Mouse (Mus musculus) adrenal gland, postnatal 10 days (tissue): ENCODE data around the gene Rarb. TPM values are rescaled to one million over a fixed set of nuclear protein-coding genes. Genes with fewer than 3 reads are reported as not detected.

Experiments used
- DNase-seq: peaks from one replicate; pipeline ENCODE4 v3.0.0; 2021; ENCODE audit warnings: mixed read lengths
- total RNA-seq, 2 experiments: library from RNA; stranded (reverse); gene quantifications; 2 replicates each; pipeline ENCODE4 v1.2.3; 2021

The Rarb gene
- total RNA-seq, 2 experiments from 2014 or later = 13.0 to 18.7 TPM

- DNase-seq = no peak
Measured at GRCm38 (mm10) chr14:16578100-16578499, 240.9 kb downstream of the Rarb start.

DNA sequence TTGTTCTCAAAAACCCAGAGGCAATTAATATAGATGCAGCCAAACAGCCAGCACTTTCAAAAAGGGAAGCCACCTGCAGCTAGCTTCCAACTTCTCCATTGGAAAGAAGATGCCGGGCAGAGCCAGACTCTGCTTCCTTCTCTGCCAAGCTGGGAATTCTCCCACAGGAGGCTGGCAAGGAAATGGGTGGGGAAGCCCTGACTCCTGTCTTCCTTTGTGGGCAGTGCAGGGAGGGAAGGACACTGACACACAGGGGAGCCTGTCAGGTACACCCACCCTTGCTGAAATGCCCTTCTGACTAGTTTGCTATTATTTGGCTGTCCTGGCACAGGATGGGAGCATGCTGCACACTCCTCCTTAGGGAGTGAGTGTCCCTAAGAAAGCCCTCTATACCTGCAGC is 241.9 kb downstream of the Rarb start:
- no peak for DNase-seq

- DNase-seq = peak; percentile 88
Measured at GRCm38 (mm10) chr14:16574925-16575721, 243.8 kb downstream of the Rarb start.

DNA sequence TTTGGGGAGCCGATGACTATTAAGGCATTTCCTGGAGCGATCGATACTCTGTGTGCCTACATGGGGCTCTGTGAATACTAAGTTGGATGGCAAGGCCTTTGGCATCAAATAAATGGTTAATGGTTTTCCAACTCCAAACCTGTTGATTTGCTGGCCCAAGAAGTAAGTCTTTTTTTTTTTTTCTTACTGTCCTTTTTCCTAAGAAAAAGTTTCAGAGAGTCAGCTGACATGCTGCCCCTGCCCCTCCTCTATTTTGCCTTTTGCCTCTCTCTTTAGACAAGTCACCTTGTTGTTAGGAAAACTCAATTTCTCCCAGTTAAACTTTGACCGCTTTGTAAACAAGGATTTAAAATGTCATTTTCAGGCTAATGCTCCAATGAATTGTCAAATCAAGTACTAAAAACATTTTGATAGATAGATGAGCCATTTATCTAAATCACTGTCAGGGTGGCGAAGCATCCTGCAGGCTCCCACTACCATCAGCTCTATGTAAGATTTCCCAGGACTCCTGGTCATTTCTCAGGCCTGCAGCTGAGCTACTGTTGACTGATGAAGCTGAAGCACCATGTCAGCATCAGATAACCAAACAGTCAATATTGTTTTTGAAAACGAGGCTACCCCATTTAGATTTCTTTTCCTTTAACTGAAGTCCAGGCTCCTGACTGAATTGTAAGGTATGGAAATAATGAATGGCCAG is 245.3 kb downstream of the Rarb start:
- no peak for DNase-seq

DNA sequence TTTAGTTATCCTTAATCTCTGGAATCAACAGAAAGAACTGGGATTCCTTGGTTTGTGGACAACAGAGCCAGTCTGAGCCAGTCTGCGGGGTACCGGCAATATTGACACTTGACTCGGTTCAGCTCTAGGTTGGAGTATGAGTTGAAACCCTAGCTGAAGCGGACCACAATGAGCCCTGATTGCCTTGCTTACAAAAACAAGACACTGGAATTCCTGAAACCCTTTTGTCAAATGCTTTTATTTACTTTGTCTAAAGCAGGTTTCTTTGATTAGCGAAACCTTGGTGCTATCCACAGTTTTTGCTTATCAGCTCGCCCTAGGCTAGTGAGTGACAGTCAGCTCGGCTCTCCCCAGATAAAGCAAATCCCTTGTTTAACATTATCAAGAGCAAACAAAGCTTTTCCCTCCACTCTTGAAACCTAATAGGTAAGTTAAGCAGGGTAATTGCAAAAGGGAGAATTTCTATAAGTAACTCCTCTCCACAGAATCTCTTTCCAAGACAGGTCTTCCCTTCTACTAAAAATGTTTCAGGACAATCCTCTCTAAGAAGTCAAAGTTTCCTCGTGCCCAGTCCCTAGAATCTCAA is 246.1 kb downstream of the Rarb start:
- no peak for DNase-seq

DNA sequence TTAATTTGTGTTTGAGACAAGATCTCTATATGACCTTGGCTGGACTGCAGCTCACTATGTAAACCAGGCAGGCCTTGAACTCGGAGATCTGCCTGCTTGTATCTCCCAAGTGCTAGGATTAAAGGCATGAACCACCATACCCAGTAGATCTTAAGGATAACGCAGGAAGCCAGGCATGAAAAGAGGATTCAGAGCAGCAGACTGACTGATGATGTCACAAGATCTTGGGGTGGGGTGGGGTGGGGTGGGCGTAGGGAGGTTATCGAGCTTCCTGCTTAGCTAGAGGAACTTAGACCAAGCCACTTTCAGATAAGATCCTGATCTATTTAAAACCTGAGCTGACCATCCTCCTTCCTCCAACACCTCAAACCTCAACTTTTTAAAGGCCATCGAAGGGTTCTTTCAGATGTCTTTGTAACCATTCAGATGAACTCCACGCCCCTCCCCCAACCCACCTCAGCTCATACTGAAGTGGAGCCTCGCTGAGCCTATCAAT is 249.4 kb downstream of the Rarb start:
- DNase-seq = no peak

GRCm38 (mm10) chr14:16566920-16567319 is 252.0 kb downstream of the Rarb start:
- DNase-seq = no peak

- no peak for DNase-seq
Measured at GRCm38 (mm10) chr14:16563912-16564311, 255.0 kb downstream of the Rarb start.

GRCm38 (mm10) chr14:16561496-16562170 is 257.3 kb downstream of the Rarb start:
- no peak for DNase-seq

GRCm38 (mm10) chr14:16559294-16560217 is 259.4 kb downstream of the Rarb start:
- DNase-seq = no peak

DNA sequence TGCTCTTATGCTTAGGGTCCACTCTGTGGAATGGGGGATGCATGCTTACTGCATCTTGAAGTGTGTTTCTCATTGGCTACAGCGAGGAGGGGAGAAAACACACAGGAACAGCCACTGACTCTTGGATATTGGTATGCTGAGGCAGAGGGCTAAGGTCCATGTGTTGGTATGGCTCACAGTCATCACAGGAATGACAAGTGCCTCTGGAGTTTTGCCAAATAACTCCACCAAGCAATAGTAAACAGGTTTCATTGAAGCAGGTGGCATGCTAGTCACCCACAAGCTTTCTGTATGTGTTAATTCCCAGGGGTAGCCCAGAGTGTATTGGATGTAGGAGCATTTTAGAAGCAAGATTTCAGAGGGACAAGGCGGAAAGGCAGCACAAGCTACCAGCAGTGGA is 260.9 kb downstream of the Rarb start:
- no peak for DNase-seq

DNA sequence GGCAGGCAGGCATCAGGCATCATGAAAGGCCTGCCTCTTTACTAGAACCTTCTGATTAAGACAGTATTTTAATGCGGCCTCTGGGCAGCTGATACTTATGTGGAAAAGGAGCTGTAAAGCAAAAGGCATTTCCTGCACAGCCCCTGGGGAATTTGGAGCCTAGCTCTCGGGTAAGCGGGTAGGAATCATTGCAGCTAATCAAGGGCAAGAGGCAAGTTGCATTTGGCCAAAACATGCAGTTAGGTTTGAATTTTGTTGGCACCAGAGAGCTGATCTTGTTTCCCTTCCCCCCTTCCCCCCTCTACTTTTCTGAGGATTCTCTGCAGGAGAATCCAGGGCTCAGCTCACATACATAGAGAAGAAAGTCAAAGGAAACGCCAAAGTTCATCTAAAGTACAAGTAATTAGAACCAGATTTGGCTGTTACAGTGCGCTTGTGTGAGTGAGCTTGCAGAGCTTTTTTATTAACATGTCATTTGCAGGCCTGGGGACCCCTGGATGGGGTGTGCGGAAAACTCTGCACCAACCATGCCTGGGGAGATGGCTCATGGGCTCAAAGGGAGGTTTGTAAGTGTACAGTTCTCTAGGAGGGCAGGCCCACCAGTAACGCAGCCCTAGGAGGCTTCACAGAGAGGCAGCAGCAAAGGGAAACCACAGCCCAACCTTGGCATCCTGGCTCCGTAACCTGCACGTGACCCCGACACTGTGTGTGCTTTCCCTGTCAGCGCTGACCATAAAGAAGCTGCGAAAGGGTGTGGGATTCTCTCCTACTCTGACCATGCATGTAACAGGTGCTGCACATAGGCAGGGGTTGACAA is 264.1 kb downstream of the Rarb start:
- DNase-seq = peak; percentile 44

- DNase-seq = no peak
Measured at GRCm38 (mm10) chr14:16554319-16554642, 264.7 kb downstream of the Rarb start.

DNA sequence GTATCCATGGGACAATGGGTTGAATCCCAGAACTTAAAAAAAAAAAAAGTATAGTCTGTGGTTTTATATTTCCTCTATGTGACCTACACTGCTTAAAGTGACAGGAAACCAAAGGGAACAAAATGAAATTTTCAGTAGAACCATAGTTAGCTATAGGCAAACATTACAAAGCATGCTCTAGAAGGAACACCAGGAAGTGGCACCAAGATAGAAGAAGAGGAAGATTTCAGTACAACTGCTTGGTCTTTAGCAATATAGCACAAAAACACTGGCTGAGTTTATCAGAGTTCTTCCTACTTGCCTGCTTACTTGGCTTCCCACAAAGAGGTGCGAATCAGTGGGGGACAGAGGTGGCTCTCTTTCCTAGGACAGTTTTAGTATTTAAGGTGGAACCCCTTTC is 266.7 kb downstream of the Rarb start:
- no peak for DNase-seq

DNA sequence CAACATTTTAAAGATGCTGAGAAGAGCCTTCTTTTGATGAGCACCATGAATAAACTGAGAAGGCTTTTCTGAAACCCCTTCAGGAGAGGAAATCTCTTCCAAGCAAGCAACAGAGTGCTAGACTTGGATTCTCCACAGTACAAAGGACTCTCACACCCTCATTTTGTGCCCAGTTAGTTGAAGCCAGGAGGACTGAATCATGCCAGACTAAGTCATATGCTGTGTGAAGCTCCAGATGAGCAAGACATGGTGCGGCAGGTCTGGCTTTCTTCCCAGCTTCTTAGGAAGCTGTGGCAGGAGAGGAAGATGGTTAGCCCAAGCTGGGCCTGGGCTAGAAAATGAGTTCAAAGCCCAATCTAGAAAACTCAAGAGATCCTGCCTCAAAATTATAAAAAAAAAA is 267.1 kb downstream of the Rarb start:
- DNase-seq = no peak

- DNase-seq = no peak
Measured at GRCm38 (mm10) chr14:16548200-16548576, 270.8 kb downstream of the Rarb start.

DNA sequence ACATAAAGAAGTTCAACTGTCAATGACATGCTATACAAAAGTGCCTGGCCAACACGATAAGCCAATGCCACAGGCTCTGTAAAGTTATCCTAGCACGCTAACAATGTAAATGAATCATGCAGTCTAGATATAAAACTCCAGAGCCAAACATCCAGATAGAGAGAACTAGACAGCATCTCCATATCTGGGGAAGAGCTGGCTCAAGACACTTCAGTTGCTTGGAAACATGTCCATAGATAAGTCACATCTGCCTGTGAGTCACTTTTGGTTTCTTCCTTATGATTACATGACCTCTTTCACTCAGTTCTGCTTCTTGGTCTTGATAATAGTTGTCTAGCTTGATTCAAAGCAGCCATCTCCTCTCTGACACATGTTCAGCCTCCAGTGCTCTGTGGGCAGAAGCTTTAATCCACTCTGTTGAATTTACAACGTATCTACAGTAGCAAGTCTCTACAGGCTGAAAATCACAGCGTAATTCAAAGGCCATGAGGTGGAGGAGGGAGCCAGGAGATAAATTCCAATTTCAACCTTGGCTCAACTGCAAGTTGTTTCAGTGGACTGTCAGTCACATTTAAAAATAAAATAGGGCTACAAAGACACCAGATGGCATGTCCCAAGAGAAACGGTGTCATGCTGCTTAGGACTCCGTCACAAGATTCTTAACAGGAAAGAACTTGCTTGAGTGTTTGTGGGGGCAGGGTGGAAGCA is 271.3 kb downstream of the Rarb start:
- no peak for DNase-seq

DNA sequence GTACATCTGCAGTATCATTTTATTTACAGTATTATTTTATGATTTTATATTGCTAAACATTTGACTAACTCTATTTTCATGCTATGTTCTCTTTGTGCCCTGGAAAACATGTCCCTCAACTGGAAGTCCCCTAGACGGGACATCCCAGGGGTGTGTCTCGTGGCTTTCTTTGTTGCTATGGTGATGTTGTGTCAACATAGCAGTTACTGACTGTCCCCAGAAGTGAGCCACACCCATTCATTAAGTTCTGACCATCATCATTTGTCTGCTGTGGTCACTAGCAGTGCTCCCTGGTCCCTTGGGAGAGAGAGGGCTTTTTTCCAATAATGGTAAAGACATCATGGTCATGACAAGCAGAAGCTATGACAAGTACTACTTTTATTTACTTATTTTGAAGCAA is 274.0 kb downstream of the Rarb start:
- no peak for DNase-seq

GRCm38 (mm10) chr14:16541641-16542040 is 277.3 kb downstream of the Rarb start:
- DNase-seq = no peak

GRCm38 (mm10) chr14:16537433-16537832 is 281.5 kb downstream of the Rarb start:
- DNase-seq = no peak
